In genomic region chr13:111553182-111553581, GRCm38 (mm10) we compare ENCODE assay signal across 20 mouse cellular contexts. TPM values are rescaled to one million over a fixed set of nuclear protein-coding genes. Genes with fewer than 3 reads are reported as not detected.
"Had no signal": no experiment of that assay in that cellular context is flagged by ENCODE, and none has a peak within 500 bp of the region (broad histone marks: within the 10 kb centered on the region; RNA-seq: fewer than 3 reads in every experiment).

No protein-coding gene starts in this region.

- H3K4me3 ChIP-seq: left cerebral cortex, adult 2 months; limb, embryonic 10.5 days; midbrain, embryonic 12.5 days; myocyte; neural tube, embryonic 15.5 days; stomach, embryonic 15.5 days had no signal

- H3K9ac ChIP-seq: midbrain, embryonic 12.5 days; neural tube, embryonic 15.5 days; stomach, embryonic 15.5 days had no signal

- H3K36me3 ChIP-seq: limb, embryonic 10.5 days; midbrain, embryonic 12.5 days; neural tube, embryonic 15.5 days; stomach, embryonic 15.5 days had no signal

- H3K4me2 ChIP-seq: midbrain, embryonic 12.5 days; neural tube, embryonic 15.5 days; stomach, embryonic 15.5 days had no signal

- H3K4me1 ChIP-seq: midbrain, embryonic 12.5 days; neural tube, embryonic 15.5 days had no signal

- DNase-seq: kidney, adult 18-20 months; kidney, postnatal 14 days; lung, adult 18-20 months; right cerebral cortex, adult 18-20 months; right cerebral cortex, postnatal 25 days; thymus, postnatal 36 days had no signal

- H3K27me3 ChIP-seq: midbrain, embryonic 12.5 days; neural tube, embryonic 15.5 days; stomach, embryonic 15.5 days had no signal

- H3K27ac ChIP-seq: left cerebral cortex, adult 2 months; limb, embryonic 10.5 days; midbrain, embryonic 12.5 days; neural tube, embryonic 15.5 days; stomach, embryonic 15.5 days had no signal

- H3K9me3 ChIP-seq: limb, embryonic 10.5 days; midbrain, embryonic 12.5 days; neural tube, embryonic 15.5 days; stomach, embryonic 15.5 days had no signal

RNA-seq across cellular contexts. Expression of gene Gm49496, which starts 3.4 kb away (rescaled TPM):
- polyA plus RNA-seq: intestine, embryonic 14.5 days; kidney, embryonic 14.5 days; large intestine, adult 2 months; limb, embryonic 10.5 days; limb, embryonic 14.5 days; lung, embryonic 16.5 days; midbrain, embryonic 12.5 days; myocyte; neural tube, embryonic 11.5 days; neural tube, embryonic 15.5 days; stomach, embryonic 15.5 days; testis, adult 2 months; thymus, postnatal 0 days had no signal

RNA-seq across cellular contexts. Expression of gene Gm10198, which starts 39.4 kb away (rescaled TPM):
- polyA plus RNA-seq: intestine, embryonic 14.5 days; kidney, embryonic 14.5 days; large intestine, adult 2 months; limb, embryonic 10.5 days; limb, embryonic 14.5 days; lung, embryonic 16.5 days; midbrain, embryonic 12.5 days; myocyte; neural tube, embryonic 11.5 days; neural tube, embryonic 15.5 days; stomach, embryonic 15.5 days; testis, adult 2 months; thymus, postnatal 0 days had no signal
